Mouse (Mus musculus): Measurements from ENCODE around the gene Irgq.

DNA sequence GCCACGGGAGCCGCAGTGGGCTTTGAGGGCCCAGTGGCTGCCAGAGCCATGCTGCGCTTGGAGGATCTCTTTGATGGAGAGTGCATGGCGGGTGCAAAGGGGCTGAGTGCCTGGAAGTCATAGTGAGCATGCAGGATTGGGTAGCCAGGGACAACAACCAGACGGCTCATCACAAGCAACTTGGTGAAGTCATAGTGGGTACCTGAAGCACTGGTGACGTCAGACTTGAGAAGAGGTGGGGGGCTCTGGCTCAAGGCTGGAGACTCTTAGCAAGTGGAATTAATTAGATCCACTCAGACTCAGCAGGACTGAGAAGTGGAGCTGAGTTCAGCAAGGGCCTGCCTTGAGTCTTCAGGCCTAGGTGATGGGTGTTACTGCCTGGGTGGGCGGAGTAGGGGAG lies 18.1 kb upstream of the Irgq start, which contains the start of gene AC161166.1:
- TF ChIP-seq POLR2A (IDR thresholded peaks at IDR 0.05; ENCODE audit: borderline replicate concordance, extremely low read depth, low read depth, low read length) (no peak), CTCF (IDR thresholded peaks at IDR 0.05; ENCODE audit: insufficient read depth, low read length) (no peak)
